Mouse (Mus musculus): ENCODE data around the gene Gm43518. TPM values are rescaled to one million over a fixed set of nuclear protein-coding genes. Genes with fewer than 3 reads are reported as not detected.

Gene Gm43518
- total RNA-seq, 2 experiments from 2014 or later = 0.76 to 1.7 TPM

DNA sequence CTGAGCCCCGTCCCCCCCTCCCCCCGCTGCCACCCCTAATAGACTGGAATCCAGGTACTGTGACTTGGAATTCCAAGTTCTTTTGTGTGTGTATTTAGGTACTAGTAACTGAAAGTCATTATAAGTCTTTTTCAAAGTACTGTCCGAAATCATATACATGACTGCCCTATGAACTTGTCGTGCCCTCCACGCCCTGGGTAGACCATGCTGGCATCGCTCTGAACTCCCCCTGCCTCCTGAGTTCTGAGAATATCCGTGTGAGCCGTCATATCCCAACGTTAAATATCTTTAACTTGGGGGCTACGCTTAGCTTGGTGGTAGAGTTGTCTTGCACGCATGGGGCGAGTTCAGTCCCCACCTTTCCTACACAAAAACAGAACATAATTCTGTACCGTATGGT, 3.9 kb downstream of the Gm43518 start:
- intact Hi-C loops (cut with DNase I) = no loop called here

DNA sequence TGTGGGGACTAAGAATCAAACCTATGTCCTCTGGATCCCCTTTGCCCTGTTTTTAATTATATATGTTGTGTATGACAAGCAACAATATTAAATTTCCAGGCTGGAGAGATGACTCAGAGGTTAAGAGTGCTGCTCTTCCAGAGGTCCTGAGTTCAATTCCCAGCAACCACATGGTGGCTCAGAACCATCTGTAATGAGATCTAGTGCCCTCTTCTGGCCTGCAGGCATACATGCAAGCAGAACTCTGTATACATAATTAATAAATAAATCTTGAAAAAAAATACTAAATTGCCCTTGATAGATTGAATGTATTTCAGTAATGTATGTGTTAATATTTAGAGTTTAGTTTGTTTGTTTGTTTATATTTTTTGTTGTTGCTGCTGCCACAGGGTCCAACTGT, 5.7 kb downstream of the Gm43518 start:
- intact Hi-C loops (cut with DNase I) = no loop called here
- DNase-seq (ENCODE audit: low spot score in 2 of 2) = no peak

More for the DNA sequence above, 3.9 kb downstream of the Gm43518 start:
- no peak for DNase-seq (ENCODE audit: low spot score in 2 of 2)

- intact Hi-C loops (cut with DNase I) = no loop called here
- no peak for DNase-seq (ENCODE audit: low spot score in 2 of 2)
Observed at GRCm38 (mm10) chr5:123933556-123933955, 6.3 kb downstream of the Gm43518 start.

DNA sequence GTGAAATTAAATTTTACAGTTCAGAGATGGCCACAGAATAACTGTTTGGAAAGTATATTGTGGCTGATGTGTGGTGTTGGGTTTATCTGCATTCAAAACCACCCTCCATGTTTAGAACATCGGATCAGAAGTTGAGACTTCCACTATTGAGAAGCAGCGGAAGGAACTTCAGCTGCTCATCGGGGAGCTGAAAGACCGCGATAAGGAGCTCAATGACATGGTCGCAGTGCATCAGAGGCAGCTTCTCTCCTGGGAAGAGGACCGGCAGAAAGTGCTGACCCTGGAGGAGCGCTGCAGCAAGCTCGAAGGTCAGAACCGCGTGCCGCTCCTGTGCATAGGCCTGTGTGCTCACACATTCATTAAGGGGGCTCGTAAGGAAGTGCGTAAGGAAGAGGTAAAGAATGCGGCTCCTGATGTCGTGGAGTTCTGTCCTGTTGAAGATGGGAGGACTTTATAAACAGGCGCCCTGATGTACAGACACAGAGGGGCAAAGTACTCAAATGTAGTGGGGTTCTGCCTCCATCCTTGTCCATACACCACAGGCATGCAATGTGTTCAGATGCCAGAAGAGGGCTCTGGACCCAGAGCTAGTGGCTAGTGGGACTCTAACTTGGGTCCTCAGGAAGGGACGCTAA, 6.9 kb downstream of the Gm43518 start:
- DNase-seq (ENCODE audit: low spot score in 2 of 2) = no peak
- intact Hi-C loops (cut with DNase I) = no loop called here

DNA sequence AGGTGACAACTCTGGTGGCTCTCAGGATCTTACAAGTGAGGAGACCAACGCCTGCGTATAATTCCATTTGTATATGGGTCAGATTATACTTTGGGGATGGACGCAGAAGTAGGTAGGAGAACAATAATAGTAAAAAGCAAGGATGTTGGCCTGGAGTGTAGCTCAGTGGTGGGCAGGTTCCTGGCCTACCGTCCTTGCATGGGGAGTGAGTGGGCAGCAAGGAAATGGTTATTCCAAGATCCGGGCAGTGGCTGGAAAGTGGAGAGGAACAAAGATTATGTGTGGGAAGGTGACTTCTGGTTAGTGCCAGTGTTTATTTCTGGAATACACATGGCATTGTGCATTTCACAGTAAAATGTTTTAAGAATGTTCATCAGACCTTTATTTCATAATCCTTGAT, 8.7 kb downstream of the Gm43518 start:
- intact Hi-C loops (cut with DNase I) = no loop called here

DNA sequence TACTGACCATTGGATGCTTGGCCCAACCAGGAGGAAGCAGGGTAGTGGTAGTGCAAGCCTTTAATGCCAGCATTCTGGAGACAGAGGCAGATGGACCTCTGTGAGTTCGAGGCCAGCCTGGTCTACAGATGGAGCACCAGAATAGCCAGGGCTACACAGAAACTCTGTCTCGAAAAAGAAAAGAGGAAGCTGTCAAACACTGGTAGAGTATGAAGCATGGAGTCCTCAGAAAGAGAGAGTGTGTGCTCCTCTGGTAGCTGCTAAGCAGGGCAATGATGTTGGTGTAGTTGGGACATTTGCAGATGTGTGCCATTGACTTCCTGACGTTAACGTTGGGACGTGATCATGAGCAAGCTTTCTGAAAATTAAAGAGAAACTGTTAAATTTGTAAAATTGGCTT, 11.3 kb downstream of the Gm43518 start:
- intact Hi-C loops (cut with DNase I) = no loop called here
- DNase-seq (ENCODE audit: low spot score in 2 of 2) = no peak

More for the DNA sequence above, 8.7 kb downstream of the Gm43518 start:
- peak in 1 of 2 experiments; percentile 17 for DNase-seq (ENCODE audit: low spot score in 2 of 2)

DNA sequence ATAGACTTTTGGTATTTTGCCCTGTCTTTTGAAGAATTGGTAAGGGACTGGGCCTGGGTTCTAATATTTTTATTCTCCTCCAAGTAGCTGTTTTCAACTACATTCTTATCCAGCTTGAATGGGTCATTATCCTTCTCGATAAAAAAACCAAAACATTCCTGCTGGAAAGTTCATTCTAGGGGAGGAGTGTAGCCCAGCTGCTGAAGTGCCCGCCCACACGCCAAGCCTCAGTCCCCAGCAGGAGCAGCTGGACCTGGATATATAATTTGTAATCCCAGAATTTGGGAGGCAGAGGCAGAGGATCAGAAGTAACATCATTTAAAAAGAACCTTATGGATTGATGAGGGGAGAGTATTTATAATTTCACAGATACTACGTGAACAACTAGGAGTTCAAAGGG, 19.3 kb downstream of the Gm43518 start:
- DNase-seq (ENCODE audit: low spot score in 2 of 2) = no peak
- intact Hi-C loops (cut with DNase I) = loop anchor here (2.0 kb wide), 1 partner anchor 138 kb away; no protein-coding TSS in a partner anchor

DNA sequence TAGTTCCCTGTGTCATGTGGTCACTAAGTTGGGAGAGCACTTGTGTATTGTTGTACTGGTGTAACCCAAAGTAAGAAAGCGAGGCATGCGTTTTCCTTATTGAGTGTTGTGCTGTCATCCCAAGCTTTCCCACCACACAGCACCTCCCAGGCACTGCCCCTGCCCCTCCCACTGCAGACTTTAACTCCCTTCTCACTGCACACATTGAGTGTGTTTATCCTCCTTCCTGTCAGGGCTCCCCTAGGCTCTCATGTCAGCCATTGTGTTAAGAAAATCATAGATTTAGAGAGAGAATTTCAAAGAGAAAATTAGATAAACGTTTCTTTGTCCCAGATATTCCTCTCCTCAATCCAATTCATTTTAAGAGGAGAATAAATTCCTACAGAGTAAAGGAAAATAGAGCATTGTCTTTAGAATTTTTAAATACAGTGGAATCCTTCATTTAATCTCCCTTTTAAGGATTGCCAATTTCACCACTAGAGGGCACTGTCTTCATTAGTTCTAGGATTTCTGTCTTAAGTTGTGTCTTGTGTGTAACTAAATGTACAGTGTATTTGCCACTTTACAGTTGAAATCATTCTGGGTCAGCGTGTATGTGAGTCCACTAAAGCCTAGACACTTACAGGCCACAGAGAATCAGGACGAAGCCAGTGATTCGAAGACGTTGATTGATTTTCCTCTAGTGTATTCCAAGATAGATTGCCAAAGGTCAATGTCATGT, 20.0 kb downstream of the Gm43518 start:
- intact Hi-C loops (cut with DNase I) = loop anchor here (1.0 to 2.0 kb wide), 2 partner anchors 46 to 138 kb away; no protein-coding TSS in a partner anchor
- no peak for DNase-seq (ENCODE audit: low spot score in 2 of 2)

GRCm38 (mm10) chr5:123952365-123953045, 25.3 kb downstream of the Gm43518 start:
- peak in 1 of 2 experiments; percentile 50 for DNase-seq (ENCODE audit: low spot score in 2 of 2)
- intact Hi-C loops (cut with DNase I) = loop anchor here (2.0 kb wide), 1 partner anchor 22 kb away; no protein-coding TSS in a partner anchor

DNA sequence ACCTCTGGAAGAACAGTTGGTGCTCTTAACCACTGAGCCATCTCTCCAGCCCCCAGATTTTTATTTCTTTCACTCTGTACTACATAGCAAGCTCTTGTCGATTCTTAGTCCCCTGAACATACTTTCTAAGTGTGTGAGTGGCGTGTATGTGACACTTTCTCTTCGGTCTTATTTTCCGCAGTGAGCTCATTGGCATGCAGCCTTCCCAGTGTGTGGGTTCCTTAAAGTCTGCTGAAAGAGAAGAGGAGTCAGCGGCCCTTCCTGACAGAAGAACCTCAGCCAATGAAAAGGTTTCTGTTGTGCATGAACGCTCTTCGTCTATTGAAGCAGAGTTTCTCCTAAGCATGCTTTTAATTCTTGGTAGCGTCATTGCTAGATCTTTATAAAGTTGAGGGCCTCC, 30.0 kb downstream of the Gm43518 start:
- intact Hi-C loops (cut with DNase I) = no loop called here
- no peak for DNase-seq (ENCODE audit: low spot score in 2 of 2)

- no peak for DNase-seq (ENCODE audit: low spot score in 2 of 2)
- intact Hi-C loops (cut with DNase I) = no loop called here
Observed at GRCm38 (mm10) chr5:123959018-123959417, 31.8 kb downstream of the Gm43518 start.

- no peak for DNase-seq (ENCODE audit: low spot score in 2 of 2)
- intact Hi-C loops (cut with DNase I) = no loop called here
Observed at GRCm38 (mm10) chr5:123960129-123960528, 32.9 kb downstream of the Gm43518 start.

DNA sequence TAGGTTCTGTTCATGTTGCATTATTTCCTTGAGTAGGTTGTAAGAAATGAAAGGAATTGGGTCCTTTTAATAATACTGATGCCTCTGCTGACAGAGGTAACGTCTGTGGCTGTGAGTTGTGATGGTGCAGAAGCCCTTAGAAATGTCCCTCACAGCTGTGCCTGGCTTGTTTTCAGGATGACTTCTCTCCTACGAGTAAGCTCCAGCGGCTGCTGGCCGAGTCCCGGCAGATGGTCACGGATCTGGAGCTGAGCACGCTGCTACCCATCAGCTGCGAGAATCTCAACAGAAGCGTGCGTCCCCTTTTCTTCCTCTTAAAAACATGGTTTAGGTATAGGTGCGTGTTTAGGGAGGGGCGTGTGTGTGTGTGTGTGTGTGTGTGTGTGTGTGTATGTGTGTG, 33.8 kb downstream of the Gm43518 start:
- intact Hi-C loops (cut with DNase I) = no loop called here

GRCm38 (mm10) chr5:123964208-123964607, 37.0 kb downstream of the Gm43518 start:
- intact Hi-C loops (cut with DNase I) = no loop called here
- DNase-seq (ENCODE audit: low spot score in 2 of 2) = no peak

More for the DNA sequence above, 33.8 kb downstream of the Gm43518 start:
- no peak for DNase-seq (ENCODE audit: low spot score in 2 of 2)

GRCm38 (mm10) chr5:123966759-123967158, 39.5 kb downstream of the Gm43518 start:
- intact Hi-C loops (cut with DNase I) = no loop called here
- DNase-seq (ENCODE audit: low spot score in 2 of 2) = no peak

DNA sequence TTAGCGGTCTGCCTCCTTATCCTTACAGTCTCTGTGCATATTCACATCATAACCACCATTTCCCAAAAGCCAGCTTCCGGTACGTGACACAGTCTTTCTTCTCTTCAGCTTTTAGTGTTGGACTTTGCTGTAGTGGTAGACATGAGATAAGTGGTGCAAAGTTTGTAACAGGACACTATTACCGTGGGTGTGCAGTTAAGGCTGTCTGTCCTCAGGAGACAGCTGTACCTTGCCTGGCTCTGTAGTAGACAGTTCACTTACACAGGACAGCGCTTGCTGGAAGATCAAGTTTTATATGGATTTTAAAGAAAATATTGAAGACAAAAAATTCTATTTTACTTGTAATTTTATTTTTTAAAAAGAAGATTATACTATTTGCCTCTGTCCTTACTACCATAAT, 41.2 kb downstream of the Gm43518 start:
- no peak for DNase-seq (ENCODE audit: low spot score in 2 of 2)
- intact Hi-C loops (cut with DNase I) = no loop called here

- no peak for DNase-seq (ENCODE audit: low spot score in 2 of 2)
- intact Hi-C loops (cut with DNase I) = no loop called here
Observed at GRCm38 (mm10) chr5:123969216-123969615, 42.0 kb downstream of the Gm43518 start.

DNA sequence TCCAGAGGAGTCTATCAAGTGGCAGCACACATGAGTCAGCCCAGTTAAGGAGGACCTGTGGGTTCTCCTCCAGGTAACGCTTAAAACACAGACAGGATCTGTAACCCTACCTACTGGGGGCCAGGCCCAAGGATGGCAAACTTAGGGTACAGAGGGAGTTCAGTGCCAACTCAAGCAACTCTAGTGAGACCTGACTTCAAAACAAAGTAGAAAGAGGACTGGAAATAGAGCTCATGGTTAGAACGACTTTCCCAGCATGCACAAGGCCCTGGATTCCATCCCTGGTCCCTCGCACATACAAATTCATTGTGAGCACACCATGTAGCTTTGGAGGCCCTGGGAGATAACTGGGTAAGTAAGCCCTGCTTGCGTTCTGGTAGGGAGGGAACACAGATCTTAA, 43.4 kb downstream of the Gm43518 start:
- DNase-seq (ENCODE audit: low spot score in 2 of 2) = no peak
- intact Hi-C loops (cut with DNase I) = no loop called here

DNA sequence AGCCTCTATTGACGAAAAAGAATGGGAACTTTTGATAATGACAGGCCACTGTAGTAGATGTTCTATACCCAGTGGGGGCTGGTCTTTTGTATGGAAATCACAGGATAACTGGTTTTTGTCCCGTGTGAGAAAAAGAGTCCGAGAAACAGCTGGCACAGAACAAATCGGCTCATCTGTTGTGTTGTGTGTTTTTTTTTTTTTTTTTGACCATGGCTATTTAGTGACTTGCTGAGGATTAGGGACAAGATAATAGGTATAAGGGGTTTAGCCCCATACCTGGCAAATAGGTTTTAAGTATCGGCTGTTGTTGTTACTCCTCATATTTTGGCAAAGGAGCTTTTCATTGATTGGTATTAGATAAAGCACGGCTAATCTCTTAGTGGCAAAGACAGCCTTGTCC, 45.2 kb downstream of the Gm43518 start:
- intact Hi-C loops (cut with DNase I) = no loop called here
- DNase-seq (ENCODE audit: low spot score in 2 of 2) = no peak

Data from left cerebral cortex, postnatal 36 days (tissue).